Mouse (Mus musculus) forebrain, embryonic 12.5 days (tissue): ENCODE data around the gene Kif26b. TPM values are rescaled to one million over a fixed set of nuclear protein-coding genes. Genes with fewer than 3 reads are reported as not detected.
A peak's percentile ranks its signal among the peaks of the same experiment; 100 is the strongest.

Source experiments
- ATAC-seq: fragments of 200-750 bp; cut with Nextera tagmentation; 2 replicates; pipeline ENCODE4 v1.8.0; 2017; ENCODE audit warnings: moderate TSS enrichment; ENCODE audit not compliant: low FRiP score
- H3K27ac ChIP-seq: fragments of 300-500 bp; sonication (generic); 2 replicates; pipeline ENCODE4 v1.5.1; 2016; ENCODE audit warnings: mild to moderate bottlenecking
- H3K27me3 ChIP-seq: fragments of 300-500 bp; sonication (generic); 2 replicates; pipeline ENCODE4 v1.6.1; 2016; ENCODE audit warnings: mild to moderate bottlenecking
- H3K36me3 ChIP-seq: fragments of 300-500 bp; sonication (generic); replicated peaks from 2 replicates; pipeline ENCODE4 v1.6.1; 2016; ENCODE audit warnings: mild to moderate bottlenecking
- H3K4me1 ChIP-seq: fragments of 300-500 bp; sonication (generic); 2 replicates; pipeline ENCODE4 v1.6.1; 2016
- H3K4me2 ChIP-seq: fragments of 300-500 bp; sonication (generic); 2 replicates; pipeline ENCODE4 v1.6.1; 2016; ENCODE audit warnings: mild to moderate bottlenecking, moderate library complexity
- H3K4me3 ChIP-seq: fragments of 300-500 bp; sonication (generic); replicated peaks from 2 replicates; pipeline ENCODE4 v1.5.1; 2016; ENCODE audit warnings: mild to moderate bottlenecking
- H3K9ac ChIP-seq: fragments of 300-500 bp; sonication (generic); 2 replicates; pipeline ENCODE4 v1.6.1; 2016; ENCODE audit warnings: mild to moderate bottlenecking
- H3K9me3 ChIP-seq: fragments of 300-500 bp; sonication (generic); 2 replicates; pipeline ENCODE4 v1.6.1; 2016
- WGBS: fragments of 180-500 bp; shearing (Covaris S2); methylation state at CpG from one replicate; pipeline ENCODE4 v1.1.7; 2016; 5-methylcytosine and 5-hydroxymethylcytosine counted together
- polyA plus RNA-seq: library from polyadenylated mRNA; unstranded; fragments of >200 nt; fragmentation: Nextera tagmentation; extraction: Ambion mirVana; gene quantifications from 2 replicates; pipeline ENCODE4 v1.2.1, GENCODE M21; 2016

Kif26b gene
- polyA plus RNA-seq, 1 experiment from 2014 or later: 7.0 TPM

GRCm38 (mm10) chr1:178936457-178936856 is 407.5 kb downstream of the Kif26b start:
- ATAC-seq: no peak
- Histone ChIP-seq H3K9me3 (no peaks in the 10 kb centered on the region), H3K4me2 (no peak overlapping the region), H3K27ac (no peak overlapping the region), H3K4me3 (no peak overlapping the region), H3K9ac (no peak overlapping the region), H3K4me1 (peaks cover 7% of the 10 kb centered on the region), H3K27me3 (no peaks in the 10 kb centered on the region), H3K36me3 (no peaks in the 10 kb centered on the region)
- WGBS: 80% methylated on average over 4 of the region's 4 CpGs

DNA sequence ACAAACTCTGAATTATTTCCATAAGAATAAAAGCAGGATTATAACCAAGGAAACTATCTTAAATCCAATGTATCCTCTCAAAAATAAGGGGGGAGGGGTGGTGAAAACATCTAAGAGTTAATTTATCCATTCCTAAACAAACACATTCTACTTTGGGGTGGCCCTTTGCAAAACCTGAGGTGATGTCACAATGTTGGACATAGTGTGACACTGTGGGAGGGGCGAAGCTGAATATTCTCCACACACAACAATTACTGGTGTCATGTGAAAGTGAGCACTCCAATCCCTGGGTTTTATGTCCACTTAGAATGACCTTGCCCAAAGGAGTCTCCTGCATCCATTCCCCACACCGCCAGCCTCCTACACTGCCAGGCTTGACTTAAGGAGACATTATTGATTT is 408.1 kb downstream of the Kif26b start:
- H3K9me3 ChIP-seq: no peaks in the 10 kb centered on the region
- no peaks in the 10 kb centered on the region for H3K36me3 ChIP-seq
- 89% methylated on average over 2 of the region's 2 CpGs for WGBS
- no peak overlapping the region for H3K27ac ChIP-seq
- no peak for ATAC-seq
- H3K4me3 ChIP-seq: no peak overlapping the region
- H3K27me3 ChIP-seq: no peaks in the 10 kb centered on the region
- no peak overlapping the region for H3K9ac ChIP-seq
- H3K4me1 ChIP-seq: peaks cover 7% of the 10 kb centered on the region
- no peak overlapping the region for H3K4me2 ChIP-seq

- no peak overlapping the region for H3K9ac ChIP-seq
- WGBS: 87% methylated on average over 4 of the region's 4 CpGs
- H3K9me3 ChIP-seq: no peaks in the 10 kb centered on the region
- no peak for ATAC-seq
- H3K4me3 ChIP-seq: no peak overlapping the region
- peaks cover 15% of the 10 kb centered on the region for H3K4me1 ChIP-seq
- no peaks in the 10 kb centered on the region for H3K36me3 ChIP-seq
- H3K27me3 ChIP-seq: 0 out of 2 replicates have a peak, but pooled peaks cover 3% of the 10 kb centered on the region
- no peak overlapping the region for H3K27ac ChIP-seq
- no peak overlapping the region for H3K4me2 ChIP-seq
These were observed 411.4 kb downstream of the Kif26b start for GRCm38 (mm10) chr1:178940353-178940752.

DNA sequence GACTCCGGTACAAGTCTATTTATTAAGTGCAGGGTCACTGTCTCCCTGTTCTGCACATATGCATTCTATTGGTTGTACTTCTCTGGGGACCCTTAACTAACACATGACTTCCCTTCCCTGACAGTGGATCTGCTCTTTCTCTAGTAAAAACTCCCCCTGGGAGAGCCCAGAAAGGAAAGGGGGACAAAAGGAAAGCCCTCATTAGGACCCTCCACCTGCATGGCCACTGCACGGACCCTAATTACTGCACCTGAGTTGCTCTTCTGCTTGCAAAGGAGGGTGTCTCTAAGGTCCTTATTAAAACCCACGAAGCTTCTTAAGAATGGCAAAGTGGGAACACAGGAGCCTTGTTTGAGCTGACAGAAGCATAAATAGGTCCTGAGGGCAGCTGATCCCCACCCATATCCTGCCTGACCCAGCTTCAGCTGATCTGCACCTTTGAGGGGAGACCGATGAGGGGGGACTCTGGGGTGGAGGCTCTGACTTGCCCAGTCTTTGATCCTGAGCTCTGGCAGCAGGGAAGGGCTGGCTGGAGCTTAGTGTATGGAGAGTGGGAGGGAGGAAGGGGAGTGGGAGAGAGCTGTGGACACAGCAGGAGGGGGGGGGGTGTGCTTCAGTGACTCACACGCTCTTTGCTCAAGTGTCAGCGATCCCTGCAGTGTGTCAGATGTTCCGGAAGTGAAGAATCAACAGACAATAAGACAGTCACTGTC is 413.5 kb downstream of the Kif26b start:
- H3K9ac ChIP-seq: no peak overlapping the region
- 0 out of 2 replicates have a peak, but pooled peaks have one; percentile 27 for ATAC-seq
- no peak overlapping the region for H3K4me2 ChIP-seq
- 45% methylated on average over 7 of the region's 7 CpGs for WGBS
- H3K4me3 ChIP-seq: no peak overlapping the region
- no peak overlapping the region for H3K27ac ChIP-seq
- H3K4me1 ChIP-seq: peaks cover 13% of the 10 kb centered on the region
- H3K9me3 ChIP-seq: no peaks in the 10 kb centered on the region
- no peaks in the 10 kb centered on the region for H3K36me3 ChIP-seq
- H3K27me3 ChIP-seq: 0 out of 2 replicates have a peak, but pooled peaks cover 3% of the 10 kb centered on the region

- no peak overlapping the region for H3K9ac ChIP-seq
- H3K27ac ChIP-seq: no peak overlapping the region
- H3K4me1 ChIP-seq: no peaks in the 10 kb centered on the region
- no peak for ATAC-seq
- no peak overlapping the region for H3K4me2 ChIP-seq
- 79% methylated on average over 12 of the region's 12 CpGs for WGBS
- 0 out of 2 replicates have a peak, but pooled peaks cover 3% of the 10 kb centered on the region for H3K9me3 ChIP-seq
- no peak overlapping the region for H3K4me3 ChIP-seq
- H3K36me3 ChIP-seq: no peaks in the 10 kb centered on the region
- H3K27me3 ChIP-seq: peaks cover 3% of the 10 kb centered on the region; the same call in 1 of the 2 replicates
These were observed 424.0 kb downstream of the Kif26b start for GRCm38 (mm10) chr1:178952910-178953309.

- H3K36me3 ChIP-seq: no peaks in the 10 kb centered on the region
- H3K27me3 ChIP-seq: peaks cover 3% of the 10 kb centered on the region; the same call in 1 of the 2 replicates
- H3K9ac ChIP-seq: no peak overlapping the region
- H3K4me2 ChIP-seq: no peak overlapping the region
- H3K27ac ChIP-seq: no peak overlapping the region
- H3K4me1 ChIP-seq: peaks cover 5% of the 10 kb centered on the region; the same call in 1 of the 2 replicates
- no peaks in the 10 kb centered on the region for H3K9me3 ChIP-seq
- WGBS: 87% methylated on average over 4 of the region's 4 CpGs
- no peak for ATAC-seq
- H3K4me3 ChIP-seq: no peak overlapping the region
These were observed 429.7 kb downstream of the Kif26b start for GRCm38 (mm10) chr1:178958641-178959040.

DNA sequence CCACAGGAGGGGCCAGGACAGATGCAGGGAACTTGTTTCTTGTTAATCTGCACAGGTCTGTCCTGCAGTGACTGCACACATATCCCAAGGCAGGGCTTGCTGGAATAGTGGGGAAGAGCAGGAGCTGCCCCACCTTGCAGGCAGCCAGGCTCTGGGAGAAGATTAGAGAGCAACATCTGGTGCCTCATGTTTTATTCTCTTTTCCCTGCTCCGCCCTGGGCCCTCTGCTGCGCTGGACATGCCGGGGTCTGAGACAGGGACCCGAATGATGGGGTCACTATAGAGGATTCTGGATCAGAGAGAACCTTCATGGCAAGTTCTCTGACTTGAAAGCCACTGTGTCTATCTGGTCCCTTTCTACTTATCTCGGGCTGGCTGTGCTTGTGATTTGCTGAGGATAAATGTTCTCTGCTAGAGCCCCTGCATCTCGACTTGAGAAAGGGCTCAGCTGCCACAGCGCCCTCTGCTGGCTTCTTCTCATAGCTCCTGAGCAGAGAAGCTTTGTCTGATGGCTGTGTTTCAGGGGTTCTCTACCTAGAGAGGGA is 431.2 kb downstream of the Kif26b start:
- 49% methylated on average over 7 of the region's 7 CpGs for WGBS
- Histone ChIP-seq H3K27me3 (peaks cover 3% of the 10 kb centered on the region; the same call in 1 of the 2 replicates), H3K9me3 (no peaks in the 10 kb centered on the region), H3K9ac (no peak overlapping the region), H3K4me1 (peaks cover 5% of the 10 kb centered on the region; the same call in 1 of the 2 replicates), H3K4me2 (no peak overlapping the region), H3K4me3 (no peak overlapping the region), H3K27ac (no peak overlapping the region), H3K36me3 (no peaks in the 10 kb centered on the region)
- peak; percentile 81 for ATAC-seq

- ATAC-seq: no peak
- Histone ChIP-seq H3K4me2 (no peak overlapping the region), H3K4me1 (peaks cover 5% of the 10 kb centered on the region; the same call in 1 of the 2 replicates), H3K27ac (no peak overlapping the region), H3K4me3 (no peak overlapping the region), H3K9ac (no peak overlapping the region), H3K27me3 (no peaks in the 10 kb centered on the region), H3K9me3 (no peaks in the 10 kb centered on the region), H3K36me3 (no peaks in the 10 kb centered on the region)
- 86% methylated on average over 9 of the region's 9 CpGs for WGBS
These were observed 432.7 kb downstream of the Kif26b start for GRCm38 (mm10) chr1:178961661-178962060.

- Histone ChIP-seq H3K4me2 (no peak overlapping the region), H3K4me3 (no peak overlapping the region), H3K36me3 (no peaks in the 10 kb centered on the region), H3K9me3 (no peaks in the 10 kb centered on the region), H3K27me3 (no peaks in the 10 kb centered on the region), H3K9ac (no peak overlapping the region), H3K4me1 (peaks cover 5% of the 10 kb centered on the region; the same call in 1 of the 2 replicates), H3K27ac (no peak overlapping the region)
- WGBS: 92% methylated on average over 10 of the region's 10 CpGs
- ATAC-seq: no peak
These were observed 443.1 kb downstream of the Kif26b start for GRCm38 (mm10) chr1:178972055-178972454.

DNA sequence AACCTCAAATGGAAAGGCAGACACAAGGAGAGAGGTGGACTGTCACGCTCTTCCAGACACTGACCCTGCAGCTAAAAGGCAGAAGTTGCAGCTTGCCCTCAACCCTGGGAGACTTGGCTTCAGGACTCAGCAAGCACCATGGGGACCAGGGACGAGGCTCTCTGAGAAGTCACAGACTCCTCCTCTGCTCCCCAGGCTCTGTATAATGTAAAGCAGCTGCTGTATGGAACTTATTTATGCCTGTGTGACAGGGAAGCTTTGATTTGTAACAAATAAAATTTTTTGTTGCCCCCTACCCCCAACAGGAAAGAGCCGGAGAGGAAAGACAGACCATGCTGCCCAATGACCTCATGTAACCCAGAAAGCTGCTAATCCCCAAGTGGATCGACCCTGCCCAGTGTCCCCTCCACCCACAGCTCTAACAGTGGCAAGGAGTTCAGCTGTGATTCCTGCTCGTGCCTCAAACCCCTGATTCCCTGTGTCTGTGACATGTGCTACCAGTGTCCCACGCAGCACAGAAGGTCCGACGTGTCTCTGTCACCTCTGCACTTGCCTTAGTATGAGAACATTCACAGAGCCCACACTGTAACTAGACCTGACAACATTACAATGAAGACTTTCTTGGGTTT is 449.8 kb downstream of the Kif26b start:
- Histone ChIP-seq H3K9ac (no peak overlapping the region), H3K9me3 (no peaks in the 10 kb centered on the region), H3K27me3 (no peaks in the 10 kb centered on the region), H3K4me2 (no peak overlapping the region), H3K4me1 (peaks cover 10% of the 10 kb centered on the region; the same call in 1 of the 2 replicates), H3K36me3 (no peaks in the 10 kb centered on the region), H3K4me3 (no peak overlapping the region), H3K27ac (no peak overlapping the region)
- 69% methylated on average over 8 of the region's 8 CpGs for WGBS
- no peak for ATAC-seq

- no peak overlapping the region for H3K9ac ChIP-seq
- no peak overlapping the region for H3K27ac ChIP-seq
- no peak overlapping the region for H3K4me2 ChIP-seq
- peaks cover 2% of the 10 kb centered on the region; the same call in 1 of the 2 replicates for H3K27me3 ChIP-seq
- H3K4me1 ChIP-seq: peaks cover 5% of the 10 kb centered on the region; the same call in 1 of the 2 replicates
- no peaks in the 10 kb centered on the region for H3K9me3 ChIP-seq
- ATAC-seq: no peak
- no peak overlapping the region for H3K4me3 ChIP-seq
- H3K36me3 ChIP-seq: no peaks in the 10 kb centered on the region
These were observed 451.3 kb downstream of the Kif26b start for GRCm38 (mm10) chr1:178980185-178980584.

- no peaks in the 10 kb centered on the region for H3K9me3 ChIP-seq
- no peak overlapping the region for H3K4me3 ChIP-seq
- no peak for ATAC-seq
- H3K27ac ChIP-seq: no peak overlapping the region
- H3K36me3 ChIP-seq: no peaks in the 10 kb centered on the region
- 61% methylated on average over 5 of the region's 5 CpGs for WGBS
- H3K27me3 ChIP-seq: peaks cover 2% of the 10 kb centered on the region; the same call in 1 of the 2 replicates
- peaks cover 5% of the 10 kb centered on the region; the same call in 1 of the 2 replicates for H3K4me1 ChIP-seq
- no peak overlapping the region for H3K9ac ChIP-seq
- no peak overlapping the region for H3K4me2 ChIP-seq
These were observed 452.7 kb downstream of the Kif26b start for GRCm38 (mm10) chr1:178981641-178982040.
